Mouse (Mus musculus) heart, embryonic 12.5 days (tissue): Measurements from ENCODE around the gene Odf3l2. TPM values are rescaled to one million over a fixed set of nuclear protein-coding genes. Genes with fewer than 3 reads are reported as not detected.

Experiments used
- ATAC-seq: fragments of 200-750 bp; cut with Nextera tagmentation; 2 replicates; pipeline ENCODE4 v1.8.0; 2017; ENCODE audit warnings: moderate TSS enrichment, moderate library complexity; ENCODE audit not compliant: insufficient number of reproducible peaks, low FRiP score
- H3K27ac ChIP-seq: fragments of 300-500 bp; sonication (generic); 2 replicates; pipeline ENCODE4 v1.5.1; 2016; ENCODE audit warnings: mild to moderate bottlenecking, moderate library complexity; ENCODE audit not compliant: poor library complexity, severe bottlenecking
- H3K27me3 ChIP-seq: fragments of 300-500 bp; sonication (generic); replicated peaks from 2 replicates; pipeline ENCODE4 v1.6.1; 2016; ENCODE audit warnings: mild to moderate bottlenecking, moderate library complexity
- H3K36me3 ChIP-seq: fragments of 300-500 bp; sonication (generic); 2 replicates; pipeline ENCODE4 v1.6.1; 2016; ENCODE audit warnings: mild to moderate bottlenecking, moderate library complexity
- H3K4me1 ChIP-seq: fragments of 300-500 bp; sonication (generic); replicated peaks from 2 replicates; pipeline ENCODE4 v1.6.1; 2016; ENCODE audit warnings: mild to moderate bottlenecking
- H3K4me2 ChIP-seq: fragments of 300-500 bp; sonication (generic); 2 replicates; pipeline ENCODE4 v1.6.1; 2016; ENCODE audit warnings: mild to moderate bottlenecking, moderate library complexity
- H3K4me3 ChIP-seq: fragments of 300-500 bp; sonication (generic); 2 replicates; pipeline ENCODE4 v1.5.1; 2016; ENCODE audit warnings: mild to moderate bottlenecking
- H3K9ac ChIP-seq: fragments of 300-500 bp; sonication (generic); 2 replicates; pipeline ENCODE4 v1.6.1; 2016; ENCODE audit warnings: mild to moderate bottlenecking, moderate library complexity
- H3K9me3 ChIP-seq: fragments of 300-500 bp; sonication (generic); replicated peaks from 2 replicates; pipeline ENCODE4 v1.6.1; 2016; ENCODE audit warnings: mild to moderate bottlenecking, moderate library complexity
- WGBS: fragments of 180-500 bp; shearing (Covaris S2); methylation state at CpG from one replicate; pipeline ENCODE4 v1.1.7; 2016; 5-methylcytosine and 5-hydroxymethylcytosine counted together
- polyA plus RNA-seq: library from polyadenylated mRNA; unstranded; fragments of >200 nt; fragmentation: Nextera tagmentation; extraction: Ambion mirVana; gene quantifications from 2 replicates; pipeline ENCODE4 v1.2.1, GENCODE M21; 2016

Gene Odf3l2
- polyA plus RNA-seq, 1 experiment from 2014 or later = not detected

DNA sequence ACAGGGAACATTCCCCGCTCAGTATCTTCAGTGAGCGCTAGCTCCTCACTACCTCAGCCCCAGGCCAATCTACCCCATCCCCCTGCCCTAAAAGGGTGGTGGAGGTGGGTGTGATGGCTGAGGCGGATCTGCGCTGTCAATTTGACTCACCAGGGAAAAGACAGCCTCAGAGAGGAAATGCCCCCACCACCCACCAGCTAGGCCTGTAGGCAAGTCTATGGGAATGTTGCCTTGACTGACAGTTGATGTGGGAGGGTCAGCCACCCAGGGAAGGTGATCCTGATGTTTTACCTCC lies 47.7 kb downstream of the Odf3l2 start:
- Histone ChIP-seq H3K4me3 (no peak overlapping the region), H3K4me2 (no peak overlapping the region), H3K36me3 (no peaks in the 10 kb centered on the region), H3K27ac (no peak overlapping the region), H3K9me3 (no peaks in the 10 kb centered on the region), H3K9ac (no peak overlapping the region), H3K4me1 (no peaks in the 10 kb centered on the region), H3K27me3 (peaks cover 28% of the 10 kb centered on the region)
- no peak for ATAC-seq
- WGBS = 58% methylated on average over 4 of the region's 4 CpGs

DNA sequence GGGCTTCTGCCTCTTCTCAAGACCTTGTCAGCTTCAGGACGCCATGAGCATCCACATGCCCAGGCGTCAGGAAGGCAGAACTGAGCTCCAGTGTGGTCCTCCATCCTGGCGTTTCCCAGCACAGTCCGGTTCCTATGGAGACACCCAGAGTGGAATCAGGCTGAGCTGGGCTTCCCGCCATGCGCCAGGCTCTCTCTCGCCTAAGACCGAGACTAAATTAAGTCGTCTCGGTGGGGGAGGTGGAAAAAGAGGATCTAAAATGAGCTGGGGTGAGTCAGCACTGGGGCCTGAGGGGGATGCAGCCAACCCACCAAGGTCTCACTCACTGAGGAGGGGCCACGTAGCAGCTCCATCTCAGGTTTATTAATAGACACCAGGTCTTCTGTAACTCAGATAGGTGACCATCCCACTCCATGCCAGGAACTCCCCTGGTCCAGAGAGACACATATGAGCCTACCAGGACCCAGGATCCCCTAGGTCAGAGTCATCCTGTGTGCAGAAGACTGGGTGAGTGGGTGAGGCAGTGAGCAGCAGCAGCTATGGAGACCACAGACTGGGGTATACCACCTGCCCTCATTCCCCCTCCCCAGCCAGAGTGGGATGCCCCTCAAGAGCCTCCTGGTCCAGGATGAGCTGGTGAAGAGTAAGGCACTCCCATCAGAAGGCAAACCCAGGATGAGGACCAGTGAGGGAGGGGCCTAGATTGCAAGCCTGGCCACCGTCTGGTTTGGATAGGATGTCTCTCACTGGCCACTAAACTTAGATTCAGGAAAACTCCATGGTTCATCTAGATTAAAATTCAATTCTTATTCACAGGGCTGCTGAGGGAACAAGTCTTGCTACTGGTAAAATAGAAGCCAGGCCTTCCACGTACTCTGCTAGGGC lies 48.2 kb downstream of the Odf3l2 start:
- H3K36me3 ChIP-seq = no peaks in the 10 kb centered on the region
- WGBS = 32% methylated on average over 13 of the region's 13 CpGs
- ATAC-seq = no peak
- no peaks in the 10 kb centered on the region for H3K4me1 ChIP-seq
- H3K27me3 ChIP-seq = peaks cover 28% of the 10 kb centered on the region
- no peak overlapping the region for H3K9ac ChIP-seq
- H3K9me3 ChIP-seq = no peaks in the 10 kb centered on the region
- H3K4me2 ChIP-seq = no peak overlapping the region
- H3K27ac ChIP-seq = no peak overlapping the region
- no peak overlapping the region for H3K4me3 ChIP-seq

DNA sequence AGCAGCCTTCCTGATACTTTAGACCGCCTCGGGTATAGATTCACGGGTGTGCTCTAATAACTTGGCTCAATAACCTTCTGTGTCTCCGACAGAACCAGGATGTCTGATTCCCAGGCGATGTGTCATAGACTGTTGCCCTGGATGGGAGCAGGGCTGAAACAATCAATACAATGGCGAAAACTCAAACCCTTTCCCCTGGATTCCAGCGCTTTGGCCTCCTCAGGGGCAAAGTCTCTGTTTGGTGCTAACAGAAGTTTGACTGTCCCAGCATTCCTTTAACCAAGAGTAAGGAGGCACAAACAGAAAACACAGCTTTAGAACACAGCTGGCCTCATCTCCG lies 50.0 kb downstream of the Odf3l2 start:
- WGBS = 56% methylated on average over 8 of the region's 8 CpGs
- ATAC-seq = no peak
- Histone ChIP-seq H3K4me1 (no peaks in the 10 kb centered on the region), H3K27me3 (peaks cover 28% of the 10 kb centered on the region), H3K9ac (no peak overlapping the region), H3K4me3 (no peak overlapping the region), H3K4me2 (no peak overlapping the region), H3K9me3 (no peaks in the 10 kb centered on the region), H3K36me3 (no peaks in the 10 kb centered on the region), H3K27ac (no peak overlapping the region)

DNA sequence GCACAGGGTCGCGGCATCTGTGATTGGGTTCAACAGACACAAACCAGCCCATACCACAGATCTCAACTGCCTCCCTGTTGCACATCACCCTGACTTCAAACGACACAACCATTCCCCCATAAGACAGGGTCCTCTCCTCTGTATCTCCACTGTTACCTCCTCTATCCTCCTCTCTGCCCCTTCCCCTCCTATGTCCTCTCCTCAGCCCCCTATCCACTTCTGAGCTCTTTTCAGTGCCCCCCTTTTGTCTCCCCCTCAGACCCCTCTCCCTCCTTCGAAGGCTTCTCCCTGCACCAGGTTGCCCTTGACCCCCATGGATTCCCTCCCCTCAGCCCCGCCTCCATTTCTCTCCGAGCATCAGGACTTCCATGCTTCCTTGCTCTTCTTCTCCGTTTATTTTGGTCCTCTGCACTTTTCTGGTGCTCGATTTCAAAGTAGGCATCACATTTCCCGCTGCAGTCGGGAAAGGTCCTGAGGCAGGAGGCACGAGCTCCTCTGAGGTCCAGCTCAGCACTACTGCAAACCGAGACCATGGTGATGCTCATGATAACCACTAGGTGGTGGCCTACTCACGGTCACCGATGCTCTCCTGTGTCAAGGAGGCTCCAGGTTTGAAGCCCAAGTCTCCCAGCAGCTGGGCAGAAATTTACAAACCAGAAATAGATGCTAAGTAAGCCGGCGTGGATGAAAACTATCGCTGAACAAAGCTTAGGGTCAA lies 50.5 kb downstream of the Odf3l2 start:
- 0 out of 2 replicates have a peak, but pooled peaks have one; percentile 53 for ATAC-seq
- H3K9ac ChIP-seq = no peak overlapping the region

DNA sequence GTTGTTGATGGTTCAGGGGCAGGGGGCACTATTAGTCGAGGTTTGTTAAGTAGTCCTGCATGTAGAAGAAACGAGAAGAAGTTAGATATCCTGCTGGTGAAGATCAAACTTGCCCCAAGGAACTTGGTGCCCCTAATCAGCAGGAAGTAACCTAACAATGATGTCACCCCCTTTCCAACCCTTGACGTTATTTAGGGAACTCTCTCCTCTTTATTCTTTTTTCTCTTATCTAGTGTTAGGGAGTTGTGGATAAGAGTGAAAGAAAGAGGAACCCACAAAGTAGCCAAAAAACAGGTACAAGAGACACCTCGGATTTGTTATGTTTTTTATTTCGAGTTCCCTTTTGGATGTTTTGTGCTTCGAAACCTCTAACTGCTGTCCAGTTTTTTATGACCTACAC lies 51.4 kb downstream of the Odf3l2 start:
- no peak for ATAC-seq
- WGBS = 40% methylated on average over 6 of the region's 6 CpGs
- Histone ChIP-seq H3K27me3 (peaks cover 28% of the 10 kb centered on the region), H3K4me2 (no peak overlapping the region), H3K4me3 (no peak overlapping the region), H3K4me1 (no peaks in the 10 kb centered on the region), H3K9ac (no peak overlapping the region), H3K9me3 (no peaks in the 10 kb centered on the region), H3K27ac (no peak overlapping the region), H3K36me3 (no peaks in the 10 kb centered on the region)

More for the DNA sequence above, 50.5 kb downstream of the Odf3l2 start:
- H3K9me3 ChIP-seq = no peaks in the 10 kb centered on the region
- peaks cover 28% of the 10 kb centered on the region for H3K27me3 ChIP-seq
- no peak overlapping the region for H3K27ac ChIP-seq
- no peaks in the 10 kb centered on the region for H3K36me3 ChIP-seq
- no peaks in the 10 kb centered on the region for H3K4me1 ChIP-seq
- no peak overlapping the region for H3K4me3 ChIP-seq
- H3K4me2 ChIP-seq = no peak overlapping the region
- 15% methylated on average over 17 of the region's 17 CpGs for WGBS

DNA sequence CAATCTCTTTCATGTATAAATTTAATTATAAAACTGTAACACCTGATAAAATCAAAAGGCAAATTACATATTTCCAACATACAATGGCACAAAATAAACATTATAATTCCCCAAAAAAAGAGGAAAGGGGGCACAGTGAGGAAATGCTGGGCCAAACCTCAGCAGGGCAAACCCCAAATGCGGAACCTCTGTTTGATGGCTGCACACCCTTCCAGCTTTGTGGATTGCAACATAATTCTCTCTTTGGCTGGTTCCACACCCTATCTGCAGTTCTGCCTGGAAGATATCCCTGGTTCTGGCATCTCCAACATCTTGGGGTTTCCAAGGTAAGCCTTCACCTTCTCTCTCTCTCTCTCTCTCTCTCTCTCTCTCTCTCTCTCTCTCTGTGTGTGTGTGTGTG lies 54.8 kb downstream of the Odf3l2 start:
- no peaks in the 10 kb centered on the region for H3K9me3 ChIP-seq
- ATAC-seq = no peak

More for the DNA sequence above, 54.8 kb downstream of the Odf3l2 start:
- H3K9ac ChIP-seq = no peak overlapping the region
- H3K27ac ChIP-seq = no peak overlapping the region
- no peak overlapping the region for H3K4me2 ChIP-seq
- no peak overlapping the region for H3K4me3 ChIP-seq
- 91% methylated on average over 1 of the region's 1 CpGs for whole genome bisulfite sequencing
- H3K4me1 ChIP-seq = no peaks in the 10 kb centered on the region
- peaks cover 26% of the 10 kb centered on the region for H3K27me3 ChIP-seq
- H3K36me3 ChIP-seq = no peaks in the 10 kb centered on the region

Other genes with a start within 250 kb of the Odf3l2 start
- gene Vmn2r83, start 177.0 kb downstream of the Odf3l2 start, polyA plus RNA-seq = not detected in 2 replicates
- gene Plpp2, start 111.9 kb downstream of the Odf3l2 start, polyA plus RNA-seq = 12.0 and 12.3 TPM in 2 replicates
- gene Mier2, start 90.5 kb downstream of the Odf3l2 start, polyA plus RNA-seq = 38.2 and 38.7 TPM in 2 replicates
- gene Theg, start 58.4 kb downstream of the Odf3l2 start, polyA plus RNA-seq = not detected in 2 replicates
- not detected in 2 replicates for gene C2cd4c, start 31.7 kb downstream of the Odf3l2 start, polyA plus RNA-seq
- gene Shc2, start 7.8 kb downstream of the Odf3l2 start, polyA plus RNA-seq = 2.7 and 3.0 TPM in 2 replicates
- gene Madcam1, start 18.8 kb upstream of the Odf3l2 start, polyA plus RNA-seq = 0.23 and 1.0 TPM in 2 replicates
- 41.9 and 46.0 TPM in 2 replicates for gene Tpgs1, start 23.6 kb upstream of the Odf3l2 start, polyA plus RNA-seq
- 151 and 152 TPM in 2 replicates for gene Cdc34, start 36.5 kb upstream of the Odf3l2 start, polyA plus RNA-seq
- gene Gzmm, start 43.3 kb upstream of the Odf3l2 start, polyA plus RNA-seq = 0.78 and 0.83 TPM in 2 replicates
- 1,289 and 1,310 TPM in 2 replicates for gene Bsg, start 58.8 kb upstream of the Odf3l2 start, polyA plus RNA-seq
- not detected in 2 replicates for gene Hcn2, start 70.9 kb upstream of the Odf3l2 start, polyA plus RNA-seq
- 35.4 and 35.9 TPM in 2 replicates for gene Polrmt, start 100.8 kb upstream of the Odf3l2 start, polyA plus RNA-seq
- 0.22 and 0.38 TPM in 2 replicates for gene Fgf22, start 109.3 kb upstream of the Odf3l2 start, polyA plus RNA-seq
- gene Rnf126, start 121.2 kb upstream of the Odf3l2 start, polyA plus RNA-seq = 78.7 and 78.9 TPM in 2 replicates
- gene Fstl3, start 131.5 kb upstream of the Odf3l2 start, polyA plus RNA-seq = 21.1 and 21.9 TPM in 2 replicates
- gene Prss57, start 145.2 kb upstream of the Odf3l2 start, polyA plus RNA-seq = 0.24 TPM in 1 of 2 replicates, not detected in the other
- gene Palm, start 147.8 kb upstream of the Odf3l2 start, polyA plus RNA-seq = 72.4 and 80.8 TPM in 2 replicates
- 0.40 and 0.60 TPM in 2 replicates for gene Misp, start 175.3 kb upstream of the Odf3l2 start, polyA plus RNA-seq
- 139 and 142 TPM in 2 replicates for gene Ptbp1, start 208.7 kb upstream of the Odf3l2 start, polyA plus RNA-seq
- 1.8 and 2.0 TPM in 2 replicates for gene Prtn3, start 228.7 kb upstream of the Odf3l2 start, polyA plus RNA-seq
- 14.2 and 15.5 TPM in 2 replicates for gene Plppr3, start 228.9 kb upstream of the Odf3l2 start, polyA plus RNA-seq
- gene Elane, start 240.5 kb upstream of the Odf3l2 start, polyA plus RNA-seq = 0.47 TPM in 1 of 2 replicates, not detected in the other
- not detected in 2 replicates for gene Cfd, start 245.1 kb upstream of the Odf3l2 start, polyA plus RNA-seq